Mouse (Mus musculus) lung, adult 2 months (tissue): ENCODE results near the gene Plcl1.

ENCODE experiments used
- CTCF ChIP-seq: fragments of 200-500 bp; IDR thresholded peaks from 2 replicates; pipeline ENCODE4 v1.5.1; 2011; ENCODE audit warnings: mild to moderate bottlenecking, low read length, control low read depth; ENCODE audit not compliant: insufficient read depth
- POLR2A ChIP-seq: fragments of 200-500 bp; IDR thresholded peaks from 2 replicates; pipeline ENCODE4 v1.6.1; 2011; ENCODE audit warnings: low read depth, mild to moderate bottlenecking, control low read depth, low read length, borderline replicate concordance; ENCODE audit errors: extremely low read depth

GRCm38 (mm10) chr1:55517182-55517581 is 111.5 kb downstream of the Plcl1 start:
- TF ChIP-seq CTCF (no peak), POLR2A (no peak)
